8 mouse cellular contexts compared by ENCODE assay signal in the genomic region with DNA sequence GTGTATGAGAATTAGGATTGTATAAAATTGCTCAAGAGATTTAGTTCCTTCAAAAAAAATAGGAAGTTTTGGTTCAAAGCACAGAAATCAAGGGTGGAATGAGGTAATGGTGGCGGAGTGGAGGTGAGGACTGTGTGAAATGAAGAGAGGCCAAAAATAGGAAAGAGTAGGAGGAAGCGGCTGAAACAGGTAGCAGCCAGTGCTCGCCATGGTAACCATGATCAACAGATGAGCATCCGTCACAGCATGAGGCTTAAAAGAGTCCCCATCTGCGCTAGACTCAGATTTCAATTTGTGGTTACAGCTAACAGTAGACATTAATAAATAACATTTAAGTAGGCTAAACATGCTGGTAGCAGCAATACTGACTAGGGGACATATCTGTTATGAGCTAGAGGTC. TPM values are rescaled to one million over a fixed set of nuclear protein-coding genes. Genes with fewer than 3 reads are reported as not detected.
DNase-seq lines count a peak whose midpoint lies in the region.
"Had no signal": no experiment of that assay in that cellular context is flagged by ENCODE, and none has a peak within 500 bp of the region (broad histone marks: within the 10 kb centered on the region; RNA-seq: fewer than 3 reads in every experiment).

No protein-coding gene starts in this region.

- peak; percentile 62 to 79 for DNase-seq in left cerebral cortex, postnatal 14 days (ENCODE audit: low spot score in 2 of 2)
- no peak for DNase-seq in left cerebral cortex, postnatal 36 days (ENCODE audit: low spot score in 2 of 2)
- DNase-seq in R1 (ENCODE audit: low read depth, low spot score): peak; percentile 74
- DNase-seq in frontal cortex, adult 2 months (ENCODE audit: extremely low spot score in 1 of 2, low spot score in 1 of 2): peak; percentile 29 to 68
- peak; percentile 39 to 60 for DNase-seq in natural killer cell, adult 2 months (ENCODE audit: low spot score in 2 of 2)
- DNase-seq in Muller cell, postnatal 12 days (ENCODE audit: inconsistent ontology term): no peak
- DNase-seq in gastrocnemius, postnatal 10 days: no peak
- DNase-seq: gastrocnemius, postnatal 14 days had no signal

- intact Hi-C loops in left cerebral cortex, postnatal 14 days (cut with DNase I): no loop called here
- intact Hi-C loops in left cerebral cortex, postnatal 36 days (cut with DNase I): no loop called here

RNA-seq across cellular contexts. Expression of a gene that starts 33.4 kb away (rescaled TPM):
- total RNA-seq in left cerebral cortex, postnatal 14 days (2021): 10 to 100 TPM; 83.6 to 95.7 TPM
- total RNA-seq in left cerebral cortex, postnatal 36 days (2021): 10 to 100 TPM; 70.7 to 78.6 TPM
- 13.8 and 14.2 TPM in 2 replicates for polyA plus RNA-seq in frontal cortex, adult 2 months (2012; rRNA removed)
- 1 to 10 TPM; 6.5 to 8.9 TPM for total RNA-seq in gastrocnemius, postnatal 10 days (2021)

Comparison
In these comparisons a context has a peak if more than half of its experiments do, and no peak if none do; other contexts are left out.
1. DNase-seq: peak in left cerebral cortex, postnatal 14 days (2 of 2), R1 (single experiment), frontal cortex, adult 2 months (2 of 2) and natural killer cell, adult 2 months (2 of 2); none in left cerebral cortex, postnatal 36 days (0 of 2), Muller cell, postnatal 12 days (single experiment) and gastrocnemius, postnatal 10 days (single experiment).
2. RNA of a gene that starts 33.4 kb away (total RNA-seq): 83.6 to 95.7 TPM in left cerebral cortex, postnatal 14 days and 70.7 to 78.6 TPM in left cerebral cortex, postnatal 36 days; 6.5 to 8.9 TPM in gastrocnemius, postnatal 10 days; every median in the first group is over 4 times any median in the second.